Mouse (Mus musculus) olfactory bulb, adult 2 months (tissue): ENCODE data around the gene Atp11c. TPM values are rescaled to one million over a fixed set of nuclear protein-coding genes. Genes with fewer than 3 reads are reported as not detected.

Source experiments
- H3K27ac ChIP-seq: fragments of 200-500 bp; 2 replicates; pipeline ENCODE4 v1.5.1; 2012; ENCODE audit warnings: low read depth, low read length; ENCODE audit not compliant: insufficient read depth
- H3K4me1 ChIP-seq: fragments of 200-500 bp; 2 replicates; pipeline ENCODE4 v1.6.1; 2012; ENCODE audit warnings: low read length; ENCODE audit not compliant: control insufficient read depth, insufficient read depth
- H3K4me3 ChIP-seq: fragments of 200-500 bp; 2 replicates; pipeline ENCODE4 v1.5.1; 2012; ENCODE audit warnings: mild to moderate bottlenecking, low read depth, low read length, moderate library complexity; ENCODE audit not compliant: insufficient read depth
- CTCF ChIP-seq: fragments of 200-500 bp; IDR thresholded peaks from 2 replicates; pipeline ENCODE4 v1.5.1; 2012; ENCODE audit warnings: low read depth, mild to moderate bottlenecking, low read length, moderate library complexity; ENCODE audit not compliant: insufficient read depth
- POLR2A ChIP-seq: fragments of 200-500 bp; IDR thresholded peaks from 2 replicates; pipeline ENCODE4 v1.6.1; 2012; ENCODE audit warnings: mild to moderate bottlenecking, low read depth, low read length, moderate library complexity; ENCODE audit not compliant: insufficient read depth
- WGBS: fragments of 180-500 bp; shearing (Covaris S2); methylation state at CpG from one replicate; pipeline ENCODE4 v1.1.7; 2018; 5-methylcytosine and 5-hydroxymethylcytosine counted together
- polyA plus RNA-seq: library from polyadenylated mRNA; stranded (reverse); fragments of >200 nt; gene quantifications from 2 replicates; pipeline ENCODE4 v1.2.4, GENCODE M21; 2012; ENCODE audit warnings: low replicate concordance; ENCODE audit not compliant: missing spikeins, insufficient read depth, insufficient read length

Gene Atp11c
- polyA plus RNA-seq, 1 experiment = not detected

DNA sequence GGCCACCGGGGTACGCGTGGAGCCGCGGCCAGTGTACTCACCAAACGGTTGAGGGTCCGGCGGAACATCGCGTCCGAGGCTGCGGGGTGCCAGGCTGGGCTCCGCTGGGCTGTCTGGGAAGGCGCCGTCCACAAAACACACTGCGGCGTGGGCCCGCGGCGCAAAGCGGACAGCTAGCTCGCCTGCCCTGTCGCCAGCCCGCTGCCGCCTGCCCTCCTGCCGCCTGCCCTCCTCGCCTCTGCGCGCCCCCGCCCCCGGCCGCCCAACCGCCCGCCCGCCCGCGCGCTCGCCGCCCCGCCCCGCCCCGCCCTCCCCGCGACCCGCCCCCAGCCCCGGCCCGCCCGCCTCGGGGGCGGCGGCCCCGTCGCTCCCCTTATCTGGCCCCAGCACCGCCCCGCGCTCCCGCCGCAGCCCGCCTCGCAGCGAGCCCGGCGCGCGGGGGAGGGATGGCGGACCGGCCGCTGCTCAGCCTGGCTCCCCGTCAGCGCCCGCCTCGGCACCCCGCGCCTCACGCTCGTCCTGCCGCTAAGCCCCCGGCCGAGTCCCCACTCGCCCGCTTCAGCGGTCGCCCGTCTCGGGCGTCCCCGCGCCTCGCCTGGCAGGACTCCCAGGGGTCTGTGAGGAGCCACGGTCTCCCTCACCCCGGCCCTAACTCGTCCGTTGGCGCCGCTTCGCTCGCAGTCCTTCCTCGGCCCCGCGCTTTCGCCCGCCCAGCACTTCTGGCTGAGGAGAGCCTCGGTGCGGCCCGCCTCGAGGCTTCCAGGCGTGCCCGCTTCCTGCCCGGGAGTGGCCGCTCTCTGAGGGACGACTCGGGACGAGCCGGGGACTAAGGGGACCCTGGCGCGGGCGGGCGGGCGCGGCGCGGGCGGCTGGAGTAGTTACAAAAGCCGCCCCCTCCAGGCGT, 188.5 kb downstream of the Atp11c start:
- Histone ChIP-seq H3K4me1 (no peaks in the 10 kb centered on the region), H3K27ac (peak overlapping the region; percentile 83), H3K4me3 (peak overlapping the region; percentile 88)
- TF ChIP-seq POLR2A = no peak
- WGBS = 23% methylated on average over 99 of the region's 126 CpGs

DNA sequence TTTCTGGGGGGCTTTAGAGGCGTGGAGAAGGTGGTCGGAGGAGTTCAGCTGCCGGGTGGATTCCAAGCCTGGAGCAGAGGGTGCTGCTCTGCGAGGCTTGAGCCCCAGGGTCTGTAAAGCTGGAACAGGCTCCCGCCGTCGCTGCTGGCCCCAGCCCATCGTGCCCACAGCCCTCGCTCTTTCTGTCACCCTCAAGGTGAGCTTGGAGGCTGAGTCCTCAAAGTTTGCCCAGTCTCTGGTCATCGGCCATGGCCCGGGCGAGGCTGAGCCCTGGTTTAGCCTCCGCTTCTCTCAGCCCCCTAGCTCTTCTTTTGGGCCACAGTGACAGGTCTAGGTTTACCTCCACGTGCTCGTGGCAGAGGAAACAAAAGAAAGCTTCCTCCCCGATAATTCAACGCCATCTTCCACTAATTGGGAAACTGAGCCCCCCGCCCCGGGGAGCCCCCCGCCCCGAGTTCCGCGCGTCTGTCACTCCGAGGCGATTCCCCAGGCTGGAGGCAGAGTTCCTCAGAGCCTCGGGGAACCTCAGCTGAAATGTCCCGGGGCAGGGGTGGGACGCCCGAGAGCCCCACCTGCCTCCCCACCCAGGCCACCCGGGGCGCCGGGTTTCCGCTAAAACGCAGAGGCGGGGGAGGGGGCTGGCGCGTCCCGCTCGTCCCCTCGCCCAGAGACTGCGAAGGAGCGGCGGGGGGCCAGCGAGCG, 189.3 kb downstream of the Atp11c start:
- 15% methylated on average over 46 of the region's 46 CpGs for WGBS
- TF ChIP-seq POLR2A (no peak), CTCF (no peak)
- Histone ChIP-seq H3K4me3 (peak overlapping the region; percentile 88), H3K27ac (no peak overlapping the region), H3K4me1 (no peaks in the 10 kb centered on the region)

DNA sequence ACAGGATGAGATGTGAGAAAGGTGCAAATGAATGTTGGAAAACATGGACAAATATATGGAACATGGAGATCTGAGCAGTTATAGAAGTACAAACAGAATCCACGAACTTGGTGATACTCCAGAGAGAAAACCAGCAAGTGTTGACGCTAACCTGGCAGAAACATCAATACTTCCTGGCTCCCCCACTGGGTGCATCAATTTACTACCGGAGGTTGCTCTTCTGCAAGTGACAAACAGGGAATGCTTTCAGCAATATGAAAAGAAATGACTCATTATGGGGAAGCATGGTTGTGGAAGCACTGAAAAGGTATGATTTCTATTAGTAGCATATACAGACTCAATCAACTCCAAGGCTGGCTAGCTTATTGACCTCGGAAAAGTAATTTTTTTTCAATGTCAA, 198.2 kb downstream of the Atp11c start:
- Histone ChIP-seq H3K4me3 (no peak overlapping the region), H3K4me1 (no peaks in the 10 kb centered on the region), H3K27ac (no peak overlapping the region)
- TF ChIP-seq POLR2A (no peak), CTCF (no peak)
- WGBS = 61% methylated on average over 4 of the region's 4 CpGs

DNA sequence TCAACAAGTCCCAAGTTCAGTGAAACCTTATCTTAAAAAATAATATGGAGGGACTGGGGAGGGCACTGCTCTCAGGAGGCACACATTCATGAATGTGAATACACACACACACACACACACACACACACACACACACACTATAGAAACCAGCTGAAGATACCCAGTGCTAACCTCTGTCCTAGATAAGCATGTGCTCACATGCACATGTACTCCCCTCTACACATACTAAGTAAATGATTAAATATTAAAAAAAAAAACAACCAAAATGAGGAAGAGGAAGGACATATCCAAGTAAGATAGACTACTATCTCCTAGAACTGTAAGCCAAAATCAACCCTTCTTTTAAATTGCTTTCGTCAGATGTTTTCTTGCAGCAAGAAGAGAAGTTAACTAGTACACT, 205.6 kb downstream of the Atp11c start:
- Histone ChIP-seq H3K27ac (no peak overlapping the region), H3K4me3 (no peak overlapping the region), H3K4me1 (no peaks in the 10 kb centered on the region)
- TF ChIP-seq CTCF (no peak), POLR2A (no peak)
- WGBS = 100% methylated on average over 1 of the region's 1 CpGs

DNA sequence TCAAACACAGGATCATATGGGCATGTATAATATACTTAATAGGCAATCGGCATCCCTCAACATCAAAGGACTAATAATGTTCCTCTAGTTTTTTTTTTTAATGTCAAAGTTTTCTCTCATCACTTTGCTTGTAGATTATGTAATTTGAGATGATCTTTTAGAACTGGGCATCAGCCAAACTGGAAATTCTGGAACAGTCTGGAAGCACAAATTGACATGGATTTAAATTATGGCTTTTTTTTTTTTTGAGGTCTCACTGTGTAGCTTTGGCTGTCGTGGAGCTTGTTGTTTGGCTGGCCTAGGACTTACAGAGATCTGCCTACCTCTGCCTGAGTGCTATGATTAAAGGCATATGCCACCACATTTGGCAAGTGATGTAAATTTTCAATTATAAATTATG, 210.8 kb downstream of the Atp11c start:
- no peak overlapping the region for H3K27ac ChIP-seq
- no peak overlapping the region for H3K4me3 ChIP-seq
- TF ChIP-seq CTCF = no peak
- no peak for TF ChIP-seq POLR2A
- no peaks in the 10 kb centered on the region for H3K4me1 ChIP-seq
- WGBS = 75% methylated on average over 2 of the region's 2 CpGs

DNA sequence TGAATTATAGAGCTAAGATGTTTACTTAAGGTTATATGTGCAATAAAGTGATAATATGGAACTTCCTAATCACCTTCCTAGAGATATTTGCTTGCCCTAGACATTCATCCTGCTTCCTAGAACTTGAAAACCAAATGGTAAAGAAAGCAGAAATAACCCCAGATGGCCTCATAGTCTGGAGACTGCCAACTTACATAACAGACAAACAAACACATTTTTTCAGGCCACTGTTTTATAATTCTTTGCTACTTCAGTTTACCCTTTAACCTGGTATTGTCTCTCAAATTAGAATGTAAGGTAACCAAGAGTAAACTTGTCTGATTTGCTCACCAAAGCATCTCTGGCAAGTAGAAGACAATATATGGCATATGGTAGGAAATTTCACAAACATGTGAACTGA, 212.1 kb downstream of the Atp11c start:
- H3K4me1 ChIP-seq = no peaks in the 10 kb centered on the region

DNA sequence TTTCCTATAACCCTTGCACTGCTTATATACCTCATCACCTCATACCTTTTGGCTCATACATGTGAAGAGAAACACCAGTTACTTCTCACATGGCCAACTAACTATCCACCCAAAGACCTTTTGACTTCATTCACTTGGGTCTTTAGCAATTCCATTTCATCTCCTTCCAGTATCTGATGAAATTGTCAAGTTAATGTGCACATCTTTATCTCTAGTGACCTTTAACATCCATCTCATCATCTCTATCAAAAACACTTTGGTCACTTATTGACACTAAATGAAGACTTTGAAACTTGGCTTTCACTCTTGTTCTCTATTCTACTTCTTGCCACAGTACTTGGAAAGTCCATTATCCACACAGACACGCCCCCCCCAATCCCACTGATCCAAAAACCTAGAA, 243.8 kb downstream of the Atp11c start:
- H3K4me3 ChIP-seq = no peak overlapping the region

More for the DNA sequence above, 212.1 kb downstream of the Atp11c start:
- Histone ChIP-seq H3K27ac (no peak overlapping the region), H3K4me3 (no peak overlapping the region)
- no peak for TF ChIP-seq POLR2A
- no peak for TF ChIP-seq CTCF

DNA sequence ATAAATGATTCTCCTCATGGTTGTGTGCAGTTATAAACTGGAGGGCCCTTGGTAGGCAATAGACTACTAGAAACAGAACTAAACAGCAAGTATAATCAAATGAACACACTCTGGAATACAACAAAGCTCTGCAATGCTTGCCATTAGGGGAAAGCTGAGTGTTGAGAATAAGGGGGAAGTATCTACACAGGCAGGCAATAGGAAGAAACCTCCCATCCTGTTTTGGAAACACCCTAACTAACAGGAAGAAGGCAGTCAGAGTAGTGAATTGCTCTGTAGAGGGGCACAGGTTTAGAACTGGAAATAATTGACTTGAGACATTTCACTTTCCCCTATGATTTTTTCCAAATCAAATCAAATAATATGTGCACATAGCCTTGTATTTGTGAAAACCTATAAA, 247.1 kb downstream of the Atp11c start:
- H3K4me3 ChIP-seq = no peak overlapping the region
- H3K4me1 ChIP-seq = no peaks in the 10 kb centered on the region
- H3K27ac ChIP-seq = no peak overlapping the region
- no peak for TF ChIP-seq POLR2A
- TF ChIP-seq CTCF = no peak

More for the DNA sequence above, 243.8 kb downstream of the Atp11c start:
- H3K4me1 ChIP-seq = no peaks in the 10 kb centered on the region
- TF ChIP-seq POLR2A (no peak), CTCF (no peak)
- WGBS = 90% methylated on average over 1 of the region's 1 CpGs
- H3K27ac ChIP-seq = no peak overlapping the region

DNA sequence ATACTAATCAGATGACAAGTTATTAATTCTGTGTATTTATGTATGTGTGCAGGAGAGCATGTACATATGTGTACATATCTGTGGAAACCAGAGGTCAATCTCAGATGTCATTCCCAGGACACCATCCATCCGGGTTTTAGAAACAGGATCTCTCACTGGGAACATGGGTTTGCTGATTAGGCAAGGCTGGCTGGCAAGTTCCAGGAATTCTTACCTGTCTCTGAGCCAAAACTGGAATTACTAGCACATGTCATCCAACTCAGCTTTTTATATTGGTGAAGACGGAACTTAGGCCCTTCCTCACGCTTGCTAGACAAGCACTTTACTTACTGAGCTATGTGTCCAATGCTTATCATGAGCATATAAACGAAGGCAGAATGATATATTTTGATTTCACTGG, 247.5 kb downstream of the Atp11c start:
- Histone ChIP-seq H3K27ac (no peak overlapping the region), H3K4me1 (no peaks in the 10 kb centered on the region), H3K4me3 (no peak overlapping the region)
- no peak for TF ChIP-seq CTCF
- no peak for TF ChIP-seq POLR2A
- WGBS = 86% methylated on average over 4 of the region's 4 CpGs

DNA sequence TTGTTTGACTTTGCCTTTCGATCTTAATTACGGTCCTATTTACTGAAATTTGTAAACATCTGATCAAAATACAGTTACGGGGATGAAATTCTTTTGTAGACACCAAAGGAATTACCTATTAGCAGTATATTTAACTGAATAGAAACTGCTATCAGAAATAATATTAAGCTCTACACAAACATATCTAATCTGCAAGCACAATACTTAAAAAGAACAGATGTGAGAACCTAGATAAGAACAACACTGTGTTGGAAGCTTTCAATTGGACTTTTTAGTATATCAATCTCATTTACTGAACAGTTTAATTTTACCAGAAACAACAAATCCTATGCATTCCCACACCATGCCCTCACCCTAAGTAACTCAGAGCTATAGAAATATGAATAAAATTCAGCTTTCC, 262.8 kb downstream of the Atp11c start:
- Histone ChIP-seq H3K4me3 (no peak overlapping the region), H3K4me1 (no peaks in the 10 kb centered on the region), H3K27ac (no peak overlapping the region)
- no peak for TF ChIP-seq POLR2A
- TF ChIP-seq CTCF = no peak
- 79% methylated on average over 3 of the region's 3 CpGs for WGBS
